17 mouse cellular contexts compared by ENCODE assay signal in genomic region chr2:155949362-155949761, GRCm38 (mm10). TPM values are rescaled to one million over a fixed set of nuclear protein-coding genes. Genes with fewer than 3 reads are reported as not detected.
DNase-seq lines count a peak whose midpoint lies in the region; ATAC-seq and TF ChIP-seq lines count a peak whose summit lies in the region.
"Had no signal": no experiment of that assay in that cellular context is flagged by ENCODE, and none has a peak within 500 bp of the region (broad histone marks: within the 10 kb centered on the region; RNA-seq: fewer than 3 reads in every experiment).

No protein-coding gene starts in this region.

- TF ChIP-seq POLR2A in embryonic fibroblast, embryonic 13.5 days (IDR thresholded peaks at IDR 0.05; ENCODE audit: low read depth, low read length): no peak

- WGBS in limb, embryonic 13.5 days: 7% methylated on average over 6 of the region's 6 CpGs

- peaks cover 11% of the 10 kb centered on the region for H3K4me1 ChIP-seq in embryonic fibroblast, embryonic 13.5 days (ENCODE audit: control insufficient read depth, insufficient read depth, low read length)
- H3K4me1 ChIP-seq in limb, embryonic 13.5 days: peaks cover 47% of the 10 kb centered on the region

- H3K4me3 ChIP-seq in gastrocnemius, adult 2 months: no peak overlapping the region
- H3K4me3 ChIP-seq in embryonic fibroblast, embryonic 13.5 days (ENCODE audit: insufficient read depth, low read length): no peak overlapping the region
- H3K4me3 ChIP-seq in limb, embryonic 13.5 days: no peak overlapping the region
- H3K4me3 ChIP-seq: heart, embryonic 13.5 days; megakaryocyte, embryonic 14.5 days had no signal

- no peak for TF ChIP-seq CTCF in gastrocnemius, adult 2 months (IDR thresholded peaks at IDR 0.05)
- TF ChIP-seq CTCF in embryonic fibroblast, embryonic 13.5 days (IDR thresholded peaks at IDR 0.05; ENCODE audit: borderline replicate concordance, insufficient read depth, low read length): no peak

- peak; percentile 55 for DNase-seq in gastrocnemius, adult 2 months
- no peak for DNase-seq in gastrocnemius, postnatal 14 days
- DNase-seq in MN1 (ENCODE audit: low spot score): peak; percentile 81
- DNase-seq in layer of hippocampus, postnatal 10 days (ENCODE audit: low spot score in 2 of 2): no peak
- DNase-seq in left cerebral cortex, postnatal 14 days (ENCODE audit: low spot score in 2 of 2): no peak
- no peak for DNase-seq in yolk sac, embryonic 10.5 days (ENCODE audit: low spot score)
- DNase-seq: cerebellum, postnatal 14 days; forebrain, postnatal 0 days; thymus, postnatal 4 days had no signal

- no peaks in the 10 kb centered on the region for H3K9me3 ChIP-seq in limb, embryonic 13.5 days
- H3K9me3 ChIP-seq: heart, embryonic 13.5 days; megakaryocyte, embryonic 14.5 days had no signal

- H3K27me3 ChIP-seq in limb, embryonic 13.5 days: no peaks in the 10 kb centered on the region

- no peak overlapping the region for H3K27ac ChIP-seq in gastrocnemius, adult 2 months
- H3K27ac ChIP-seq in embryonic fibroblast, embryonic 13.5 days (ENCODE audit: insufficient read depth, low read length): peak overlapping the region; percentile 53
- H3K27ac ChIP-seq in limb, embryonic 13.5 days: no peak overlapping the region
- H3K27ac ChIP-seq: heart, embryonic 13.5 days had no signal

- intact Hi-C loops in gastrocnemius, adult 2 months (cut with DNase I): loop anchor here (10.0 kb wide), 1 partner anchor 255 kb away; the partner anchor contains the start of gene Trpc4ap
- intact Hi-C loops in gastrocnemius, postnatal 14 days (cut with DNase I; ENCODE audit: low total_unique reads): no loop called here
- intact Hi-C loops in left cerebral cortex, postnatal 14 days (cut with DNase I): no loop called here

- no peak overlapping the region for H3K9ac ChIP-seq in limb, embryonic 13.5 days
- H3K9ac ChIP-seq: forebrain, postnatal 0 days; heart, embryonic 13.5 days had no signal

- no peaks in the 10 kb centered on the region for H3K36me3 ChIP-seq in limb, embryonic 13.5 days
- H3K36me3 ChIP-seq: heart, embryonic 13.5 days had no signal

- ATAC-seq in limb, embryonic 13.5 days (ENCODE audit: low FRiP score, low read depth): no peak
- ATAC-seq: CD4-positive, CD25-positive, alpha-beta regulatory T cell, adult 4 months; forebrain, postnatal 0 days; intestine, postnatal 0 days had no signal

- H3K4me2 ChIP-seq in limb, embryonic 13.5 days (replicated peaks): peak overlapping the region; percentile 30
- H3K4me2 ChIP-seq: heart, embryonic 13.5 days had no signal

RNA-seq across cellular contexts. Expression of gene Gdf5, which starts 4.2 kb away (rescaled TPM):
- under 1 TPM in 1 of 2 experiments, not detected in 1; 0.08 TPM for total RNA-seq in gastrocnemius, adult 2 months (2021)
- total RNA-seq in gastrocnemius, postnatal 14 days (2021): not detected
- polyA plus RNA-seq in embryonic fibroblast, embryonic 13.5 days (2011; ENCODE audit: insufficient read length, low read depth, missing spikeins): 0.92 and 1.3 TPM in 2 replicates
- polyA plus RNA-seq in limb, embryonic 13.5 days (2015; fragmentation: Nextera tagmentation; extraction: Ambion mirVana): 101 and 107 TPM in 2 replicates
- total RNA-seq in layer of hippocampus, postnatal 10 days (2021): 1 to 10 TPM in 1 of 2 experiments, under 1 TPM in 1; 0.74 to 1.1 TPM
- total RNA-seq in left cerebral cortex, postnatal 14 days (2021): under 1 TPM; 0.29 to 0.55 TPM
- polyA plus RNA-seq: CD4-positive, CD25-positive, alpha-beta regulatory T cell, adult 4 months; liver, embryonic 16.5 days had no signal

RNA-seq across cellular contexts. Expression of gene Cep250, which starts 6.9 kb away (rescaled TPM):
- 1 to 10 TPM; 3.8 to 4.6 TPM for total RNA-seq in gastrocnemius, adult 2 months (2021)
- 1 to 10 TPM; 5.5 to 5.6 TPM for total RNA-seq in gastrocnemius, postnatal 14 days (2021)
- polyA plus RNA-seq in embryonic fibroblast, embryonic 13.5 days (2011; ENCODE audit: insufficient read length, low read depth, missing spikeins): 19.3 and 28.4 TPM in 2 replicates
- 32.1 and 32.2 TPM in 2 replicates for polyA plus RNA-seq in limb, embryonic 13.5 days (2015; fragmentation: Nextera tagmentation; extraction: Ambion mirVana)
- 10 to 100 TPM; 18.1 to 23.2 TPM for total RNA-seq in layer of hippocampus, postnatal 10 days (2021)
- 10 to 100 TPM; 15.1 to 16.3 TPM for total RNA-seq in left cerebral cortex, postnatal 14 days (2021)

RNA-seq across cellular contexts. Expression of gene Gm15557, which starts 8.8 kb away (rescaled TPM):
- not detected for total RNA-seq in gastrocnemius, adult 2 months (2021)
- not detected for total RNA-seq in gastrocnemius, postnatal 14 days (2021)
- polyA plus RNA-seq in embryonic fibroblast, embryonic 13.5 days (2011; ENCODE audit: insufficient read length, low read depth, missing spikeins): not detected in 2 replicates
- 0.60 and 1.2 TPM in 2 replicates for polyA plus RNA-seq in limb, embryonic 13.5 days (2015; fragmentation: Nextera tagmentation; extraction: Ambion mirVana)
- total RNA-seq in layer of hippocampus, postnatal 10 days (2021): not detected
- not detected for total RNA-seq in left cerebral cortex, postnatal 14 days (2021)
- total RNA-seq: forebrain, postnatal 0 days; layer of hippocampus, postnatal 25 days had no signal
- polyA plus RNA-seq: CD4-positive, CD25-positive, alpha-beta regulatory T cell, adult 4 months; forebrain, postnatal 0 days; heart, embryonic 13.5 days; intestine, postnatal 0 days; liver, embryonic 16.5 days had no signal

RNA-seq across cellular contexts. Expression of gene Uqcc1, which starts 19.3 kb away (rescaled TPM):
- total RNA-seq in gastrocnemius, adult 2 months (2021): 100 to 1,000 TPM; 139 to 198 TPM
- 100 to 1,000 TPM; 106 to 129 TPM for total RNA-seq in gastrocnemius, postnatal 14 days (2021)
- polyA plus RNA-seq in embryonic fibroblast, embryonic 13.5 days (2011; ENCODE audit: insufficient read length, low read depth, missing spikeins): 37.8 and 39.5 TPM in 2 replicates
- 66.9 and 74.7 TPM in 2 replicates for polyA plus RNA-seq in limb, embryonic 13.5 days (2015; fragmentation: Nextera tagmentation; extraction: Ambion mirVana)
- total RNA-seq in layer of hippocampus, postnatal 10 days (2021): 10 to 100 TPM; 54.2 to 54.9 TPM
- 10 to 100 TPM; 45.8 to 50.2 TPM for total RNA-seq in left cerebral cortex, postnatal 14 days (2021)

RNA-seq across cellular contexts. Expression of gene 6430550D23Rik, which starts 58.4 kb away (rescaled TPM):
- under 1 TPM; 0.66 to 0.70 TPM for total RNA-seq in gastrocnemius, adult 2 months (2021)
- total RNA-seq in gastrocnemius, postnatal 14 days (2021): under 1 TPM; 0.29 to 0.31 TPM
- polyA plus RNA-seq in embryonic fibroblast, embryonic 13.5 days (2011; ENCODE audit: insufficient read length, low read depth, missing spikeins): 1.3 and 2.0 TPM in 2 replicates
- 1.5 and 1.9 TPM in 2 replicates for polyA plus RNA-seq in limb, embryonic 13.5 days (2015; fragmentation: Nextera tagmentation; extraction: Ambion mirVana)
- 1 to 10 TPM in 1 of 2 experiments, under 1 TPM in 1; 0.80 to 1.1 TPM for total RNA-seq in layer of hippocampus, postnatal 10 days (2021)
- 1 to 10 TPM in 1 of 2 experiments, under 1 TPM in 1; 0.88 to 1.3 TPM for total RNA-seq in left cerebral cortex, postnatal 14 days (2021)

Comparison
In these comparisons a context has a peak if more than half of its experiments do, and no peak if none do; other contexts are left out.
1. DNase-seq: peak in gastrocnemius, adult 2 months (single experiment) and MN1 (single experiment); none in gastrocnemius, postnatal 14 days (single experiment), layer of hippocampus, postnatal 10 days (0 of 2), left cerebral cortex, postnatal 14 days (0 of 2) and yolk sac, embryonic 10.5 days (single experiment).